Mouse (Mus musculus): ENCODE measurements at regions not wholly inside any gene's neighbourhood (a gene's known extent, or its start where the extent isn't known, plus 50 kb on each side); places are given as distances from the start of the nearest gene placed in this dataset.
A peak's percentile ranks its signal among the peaks of the same experiment; 100 is the strongest.

GRCm38 (mm10) chr2:15335695-15336094 lies 190.6 kb upstream of the Malrd1 start:
- Histone ChIP-seq H3K36me3 (no peaks in the 10 kb centered on the region), H3K27me3 (replicated peaks) (no peaks in the 10 kb centered on the region), H3K9me3 (replicated peaks) (no peaks in the 10 kb centered on the region), H3K4me3 (no peak overlapping the region), H3K27ac (no peak overlapping the region), H3K9ac (no peak overlapping the region), H3K4me2 (no peak overlapping the region), H3K4me1 (no peaks in the 10 kb centered on the region)
- WGBS (ENCODE audit: insufficient replicate concordance): 54% methylated on average over 2 of the region's 2 CpGs
- ATAC-seq: no peak

GRCm38 (mm10) chr2:15347946-15348345 lies 178.3 kb upstream of the Malrd1 start:
- no peak overlapping the region for H3K27ac ChIP-seq
- no peak overlapping the region for H3K9ac ChIP-seq
- peak; percentile 61 for ATAC-seq
- H3K36me3 ChIP-seq: no peaks in the 10 kb centered on the region
- H3K4me2 ChIP-seq: no peak overlapping the region
- H3K27me3 ChIP-seq (replicated peaks): no peaks in the 10 kb centered on the region
- H3K4me3 ChIP-seq: no peak overlapping the region
- 51% methylated on average over 3 of the region's 3 CpGs for WGBS (ENCODE audit: insufficient replicate concordance)
- no peaks in the 10 kb centered on the region for H3K9me3 ChIP-seq (replicated peaks)
- no peaks in the 10 kb centered on the region for H3K4me1 ChIP-seq

All from liver, embryonic 12.5 days (tissue).